Mouse (Mus musculus) olfactory bulb, adult 2 months (tissue): ENCODE results near the gene Tubgcp2. TPM values are rescaled to one million over a fixed set of nuclear protein-coding genes. Genes with fewer than 3 reads are reported as not detected.

Source experiments
- H3K27ac ChIP-seq: fragments of 200-500 bp; 2 replicates; pipeline ENCODE4 v1.5.1; 2012; ENCODE audit warnings: low read depth, low read length; ENCODE audit not compliant: insufficient read depth
- H3K4me1 ChIP-seq: fragments of 200-500 bp; 2 replicates; pipeline ENCODE4 v1.6.1; 2012; ENCODE audit warnings: low read length; ENCODE audit not compliant: control insufficient read depth, insufficient read depth
- H3K4me3 ChIP-seq: fragments of 200-500 bp; 2 replicates; pipeline ENCODE4 v1.5.1; 2012; ENCODE audit warnings: mild to moderate bottlenecking, low read depth, low read length, moderate library complexity; ENCODE audit not compliant: insufficient read depth
- CTCF ChIP-seq: fragments of 200-500 bp; IDR thresholded peaks from 2 replicates; pipeline ENCODE4 v1.5.1; 2012; ENCODE audit warnings: low read depth, mild to moderate bottlenecking, low read length, moderate library complexity; ENCODE audit not compliant: insufficient read depth
- POLR2A ChIP-seq: fragments of 200-500 bp; IDR thresholded peaks from 2 replicates; pipeline ENCODE4 v1.6.1; 2012; ENCODE audit warnings: mild to moderate bottlenecking, low read depth, low read length, moderate library complexity; ENCODE audit not compliant: insufficient read depth
- WGBS: fragments of 180-500 bp; shearing (Covaris S2); methylation state at CpG from one replicate; pipeline ENCODE4 v1.1.7; 2018; 5-methylcytosine and 5-hydroxymethylcytosine counted together
- polyA plus RNA-seq: library from polyadenylated mRNA; stranded (reverse); fragments of >200 nt; gene quantifications from 2 replicates; pipeline ENCODE4 v1.2.4, GENCODE M21; 2012; ENCODE audit warnings: low replicate concordance; ENCODE audit not compliant: missing spikeins, insufficient read depth, insufficient read length

Tubgcp2 gene
- polyA plus RNA-seq, 1 experiment, result not detected

GRCm38 (mm10) chr7:139975471-139975870 lies 61.0 kb downstream of the Tubgcp2 start:
- H3K4me1 ChIP-seq, result peaks cover 26% of the 10 kb centered on the region
- WGBS, result 67% methylated on average over 5 of the region's 5 CpGs
- H3K4me3 ChIP-seq, result no peak overlapping the region
- TF ChIP-seq CTCF, result no peak
- no peak overlapping the region for H3K27ac ChIP-seq

- 83% methylated on average over 10 of the region's 10 CpGs for WGBS
- H3K27ac ChIP-seq, result no peak overlapping the region
- H3K4me1 ChIP-seq, result peaks cover 26% of the 10 kb centered on the region
- no peak overlapping the region for H3K4me3 ChIP-seq
- TF ChIP-seq CTCF, result no peak
- TF ChIP-seq POLR2A, result no peak
Observed at GRCm38 (mm10) chr7:139974307-139974706, 62.2 kb downstream of the Tubgcp2 start.

- no peak for TF ChIP-seq CTCF
- no peak for TF ChIP-seq POLR2A
- H3K4me1 ChIP-seq, result peaks cover 16% of the 10 kb centered on the region
- H3K27ac ChIP-seq, result no peak overlapping the region
- no peak overlapping the region for H3K4me3 ChIP-seq
Observed at GRCm38 (mm10) chr7:139972923-139973331, 63.5 kb downstream of the Tubgcp2 start.

GRCm38 (mm10) chr7:139971436-139971835 lies 65.0 kb downstream of the Tubgcp2 start:
- H3K4me1 ChIP-seq, result peaks cover 15% of the 10 kb centered on the region
- 36% methylated on average over 6 of the region's 6 CpGs for WGBS
- H3K27ac ChIP-seq, result no peak overlapping the region
- no peak for TF ChIP-seq POLR2A
- H3K4me3 ChIP-seq, result no peak overlapping the region

GRCm38 (mm10) chr7:139970979-139971378 lies 65.5 kb downstream of the Tubgcp2 start:
- WGBS, result 72% methylated on average over 5 of the region's 5 CpGs
- peaks cover 15% of the 10 kb centered on the region for H3K4me1 ChIP-seq
- no peak for TF ChIP-seq CTCF
- TF ChIP-seq POLR2A, result no peak

GRCm38 (mm10) chr7:139970216-139970919 lies 66.1 kb downstream of the Tubgcp2 start:
- no peak overlapping the region for H3K4me3 ChIP-seq
- H3K4me1 ChIP-seq, result peaks cover 15% of the 10 kb centered on the region
- H3K27ac ChIP-seq, result no peak overlapping the region
- TF ChIP-seq POLR2A (no peak), CTCF (no peak)
- WGBS, result 90% methylated on average over 10 of the region's 10 CpGs

More at GRCm38 (mm10) chr7:139970979-139971378, 65.5 kb downstream of the Tubgcp2 start:
- Histone ChIP-seq H3K4me3 (no peak overlapping the region), H3K27ac (no peak overlapping the region)

- H3K27ac ChIP-seq, result no peak overlapping the region
- TF ChIP-seq POLR2A, result no peak
- peak; percentile 47 for TF ChIP-seq CTCF
- 39% methylated on average over 10 of the region's 10 CpGs for WGBS
- H3K4me3 ChIP-seq, result no peak overlapping the region
- peaks cover 15% of the 10 kb centered on the region for H3K4me1 ChIP-seq
Observed at GRCm38 (mm10) chr7:139969348-139970130, 66.9 kb downstream of the Tubgcp2 start.

GRCm38 (mm10) chr7:139968428-139968827 lies 68.0 kb downstream of the Tubgcp2 start:
- Histone ChIP-seq H3K4me3 (no peak overlapping the region), H3K4me1 (peaks cover 12% of the 10 kb centered on the region), H3K27ac (no peak overlapping the region)
- TF ChIP-seq CTCF (no peak), POLR2A (no peak)
- 46% methylated on average over 5 of the region's 5 CpGs for WGBS

GRCm38 (mm10) chr7:139967175-139967574 lies 69.3 kb downstream of the Tubgcp2 start:
- Histone ChIP-seq H3K4me3 (no peak overlapping the region), H3K4me1 (peaks cover 8% of the 10 kb centered on the region), H3K27ac (no peak overlapping the region)
- TF ChIP-seq CTCF (no peak), POLR2A (no peak)
- WGBS, result 21% methylated on average over 4 of the region's 4 CpGs
